Comparison of ENCODE assay signal across 9 mouse cellular contexts in the genomic region with DNA sequence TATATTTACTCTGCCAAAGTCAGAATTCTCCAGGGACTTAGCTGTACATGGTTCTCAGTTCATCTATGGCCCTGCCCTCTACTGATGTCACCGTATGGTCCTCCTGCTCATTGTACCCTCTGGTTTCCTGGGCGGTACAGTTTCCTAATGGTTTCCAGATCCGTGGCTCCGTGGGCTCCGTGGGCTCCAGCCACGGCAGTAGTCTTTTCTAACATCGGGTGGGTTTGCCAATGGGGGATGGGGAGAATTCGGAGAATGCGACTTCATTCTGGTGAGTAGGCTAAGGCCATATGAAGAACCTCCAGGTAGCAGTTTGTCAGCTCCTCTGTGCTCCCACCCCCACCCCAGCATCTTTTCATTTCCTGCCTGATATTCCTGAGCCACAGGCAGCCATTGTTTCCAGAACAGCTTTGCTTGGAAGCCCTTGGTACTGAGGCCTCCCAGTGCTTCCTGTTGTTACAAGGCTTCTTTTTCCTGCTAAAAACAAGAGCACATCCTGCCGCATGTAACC.
DNase-seq lines count a peak whose midpoint lies in the region; ATAC-seq and TF ChIP-seq lines count a peak whose summit lies in the region.
"Had no signal": no experiment of that assay in that cellular context is flagged by ENCODE, and none has a peak within 500 bp of the region (broad histone marks: within the 10 kb centered on the region; RNA-seq: fewer than 3 reads in every experiment).

No protein-coding gene starts in this region.

- H3K27me3 ChIP-seq in lung, embryonic 16.5 days (ENCODE audit: control insufficient read depth, insufficient read depth, low read depth, low read length): no peaks in the 10 kb centered on the region

- H3K27ac ChIP-seq in embryonic fibroblast, embryonic 13.5 days (ENCODE audit: insufficient read depth, low read length): peak overlapping the region; percentile 28
- peak overlapping the region; percentile 76 for H3K27ac ChIP-seq in lung, embryonic 16.5 days (ENCODE audit: low read length)

- TF ChIP-seq POLR2A in embryonic fibroblast, embryonic 13.5 days (IDR thresholded peaks at IDR 0.05; ENCODE audit: low read depth, low read length): no peak

- no peak for TF ChIP-seq CTCF in embryonic fibroblast, embryonic 13.5 days (IDR thresholded peaks at IDR 0.05; ENCODE audit: borderline replicate concordance, insufficient read depth, low read length)

- H3K9me3 ChIP-seq in lung, embryonic 16.5 days (ENCODE audit: control insufficient read depth, low read length): no peaks in the 10 kb centered on the region
- H3K9me3 ChIP-seq: megakaryocyte, embryonic 14.5 days had no signal

- H3K36me3 ChIP-seq in lung, embryonic 16.5 days (ENCODE audit: control insufficient read depth, insufficient read depth, low read length): no peaks in the 10 kb centered on the region

- ATAC-seq in lung, embryonic 16.5 days (ENCODE audit: low read depth): peak; percentile 27; the same call in 1 of the 2 replicates

- peaks cover 12% of the 10 kb centered on the region for H3K4me1 ChIP-seq in embryonic fibroblast, embryonic 13.5 days (ENCODE audit: control insufficient read depth, insufficient read depth, low read length)
- peaks cover 46% of the 10 kb centered on the region for H3K4me1 ChIP-seq in lung, embryonic 16.5 days (replicated peaks; ENCODE audit: control insufficient read depth, insufficient read depth, low read length)

- DNase-seq in R1 (ENCODE audit: low read depth, low spot score): peak; percentile 82
- DNase-seq in kidney, adult 11 months: peak; percentile 31
- no peak for DNase-seq in frontal cortex, adult 2 months (ENCODE audit: extremely low spot score in 1 of 2, low spot score in 1 of 2)
- DNase-seq in testis, postnatal 14 days (ENCODE audit: low spot score): no peak
- DNase-seq in embryo, embryonic 10.5 days (ENCODE audit: low spot score): no peak
- DNase-seq: right cerebral cortex, postnatal 4 days had no signal

- no peak overlapping the region for H3K4me2 ChIP-seq in lung, embryonic 16.5 days (ENCODE audit: low read depth, low read length)

- H3K9ac ChIP-seq in lung, embryonic 16.5 days (ENCODE audit: low read length): no peak overlapping the region

- H3K4me3 ChIP-seq in embryonic fibroblast, embryonic 13.5 days (ENCODE audit: insufficient read depth, low read length): no peak overlapping the region
- no peak overlapping the region for H3K4me3 ChIP-seq in lung, embryonic 16.5 days (ENCODE audit: low read length)
- H3K4me3 ChIP-seq: megakaryocyte, embryonic 14.5 days had no signal

- WGBS in lung, embryonic 16.5 days: 60% methylated on average over 10 of the region's 10 CpGs

Comparison
In these comparisons a context has a peak if more than half of its experiments do, and no peak if none do; other contexts are left out.
1. DNase-seq: peak in R1 (single experiment) and kidney, adult 11 months (single experiment); none in frontal cortex, adult 2 months (0 of 2), testis, postnatal 14 days (single experiment) and embryo, embryonic 10.5 days (single experiment).